Mouse (Mus musculus) myocyte (in vitro differentiated cells): Measurements from ENCODE around the gene Zc3hc1.

ENCODE experiments used
- CEBPB ChIP-seq: IDR thresholded peaks from 2 replicates; pipeline ENCODE4 v1.6.1; 2011; ENCODE audit warnings: mild to moderate bottlenecking, moderate library complexity; ENCODE audit not compliant: poor library complexity, insufficient read depth, severe bottlenecking
- E2F4 ChIP-seq: IDR thresholded peaks from one replicate; pipeline ENCODE4 v1.6.1; 2011; ENCODE audit warnings: mild to moderate bottlenecking, control low read depth, moderate library complexity; ENCODE audit not compliant: insufficient read depth
- MAX ChIP-seq: IDR thresholded peaks from one replicate; pipeline ENCODE4 v1.6.1; 2011; ENCODE audit warnings: low read depth, mild to moderate bottlenecking, control low read depth
- MYOD1 ChIP-seq, 3 experiments: IDR thresholded peaks; one replicate each; pipeline ENCODE4 v1.6.1; 2011; ENCODE audit warnings: control low read depth in 2 of 3, low read depth in 2 of 3, mild to moderate bottlenecking in 2 of 3, moderate library complexity in 1 of 3; ENCODE audit not compliant: insufficient read length in 2 of 3, control insufficient read depth in 1 of 3
- MYOG ChIP-seq, 3 experiments: IDR thresholded peaks; one replicate each; pipeline ENCODE4 v1.6.1; 2011; ENCODE audit warnings: control low read depth in 2 of 3, low read depth in 2 of 3, mild to moderate bottlenecking in 2 of 3; ENCODE audit not compliant: insufficient read length in 2 of 3, control insufficient read depth in 1 of 3, insufficient read depth in 1 of 3
- POLR2A ChIP-seq: IDR thresholded peaks from one replicate; pipeline ENCODE4 v1.6.1; 2011; ENCODE audit warnings: low read depth, mild to moderate bottlenecking, control low read depth, moderate library complexity; ENCODE audit not compliant: insufficient read length
- POLR2AphosphoS2 ChIP-seq: IDR thresholded peaks from one replicate; pipeline ENCODE4 v1.6.1; 2011; ENCODE audit warnings: low read depth, control low read depth; ENCODE audit not compliant: insufficient read length
- REST ChIP-seq: IDR thresholded peaks from one replicate; pipeline ENCODE4 v1.6.1; 2011; ENCODE audit warnings: mild to moderate bottlenecking, control low read depth, moderate library complexity; ENCODE audit not compliant: insufficient read depth, insufficient read length
- SRF ChIP-seq: IDR thresholded peaks from one replicate; pipeline ENCODE4 v1.6.1; 2011; ENCODE audit warnings: low read depth; ENCODE audit not compliant: control insufficient read depth, insufficient read length
- TCF12 ChIP-seq: IDR thresholded peaks from one replicate; pipeline ENCODE4 v1.6.1; 2011; ENCODE audit warnings: mild to moderate bottlenecking, control low read depth; ENCODE audit not compliant: poor library complexity, insufficient read depth, severe bottlenecking
- TCF3 ChIP-seq: IDR thresholded peaks from one replicate; pipeline ENCODE4 v1.6.1; 2011; ENCODE audit warnings: low read depth, control low read depth; ENCODE audit not compliant: insufficient read length
- USF1 ChIP-seq: IDR thresholded peaks from one replicate; pipeline ENCODE4 v1.6.1; 2011; ENCODE audit warnings: low read depth, mild to moderate bottlenecking, control low read depth, moderate library complexity

DNA sequence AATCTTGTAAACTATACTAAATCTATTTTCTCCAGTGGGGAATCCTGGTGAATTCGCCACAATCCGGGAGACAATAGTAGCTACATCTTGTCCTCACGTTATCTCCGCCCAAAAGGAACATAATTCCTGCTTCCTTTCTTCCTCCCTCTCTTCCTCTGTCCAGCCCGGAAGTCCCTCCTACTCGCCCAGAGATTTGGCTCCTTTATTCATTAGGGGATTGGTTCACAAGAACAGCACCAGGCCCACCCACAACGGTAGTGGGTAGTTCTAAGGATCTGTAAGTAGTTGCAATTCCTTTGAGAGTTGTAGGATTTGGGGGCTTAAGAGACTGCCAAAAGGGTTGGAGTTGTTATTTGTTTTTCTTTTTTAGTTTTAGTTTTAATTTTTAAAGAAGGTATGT, 26.0 kb upstream of the Zc3hc1 start:
- TF ChIP-seq POLR2A (no peak), POLR2AphosphoS2 (no peak), MAX (no peak), USF1 (no peak), MYOG (IDR thresholded peaks at IDR 0.05; ENCODE audit: control insufficient read depth in 1 of 3, insufficient read depth in 1 of 3, insufficient read length in 2 of 3, low read depth in 2 of 3) (no peak), MYOD1 (IDR thresholded peaks at IDR 0.05; ENCODE audit: control insufficient read depth in 1 of 3, insufficient read length in 2 of 3, low read depth in 2 of 3) (no peak), SRF (no peak), TCF3 (no peak), E2F4 (no peak), REST (no peak), TCF12 (no peak), CEBPB (no peak)
